Mouse (Mus musculus) cortical plate, adult 2 months (tissue): Measurements from ENCODE around the gene Mapkbp1. TPM values are rescaled to one million over a fixed set of nuclear protein-coding genes. Genes with fewer than 3 reads are reported as not detected.

Experiments used
- H3K27ac ChIP-seq: fragments of 200-500 bp; 2 replicates; pipeline ENCODE4 v1.5.1; 2012; ENCODE audit warnings: low read length, control low read depth, inconsistent platforms; ENCODE audit not compliant: insufficient read depth
- H3K4me1 ChIP-seq: fragments of 200-500 bp; 2 replicates; pipeline ENCODE4 v1.6.1; 2011; ENCODE audit warnings: low read length; ENCODE audit not compliant: control insufficient read depth, insufficient read depth
- H3K4me3 ChIP-seq: fragments of 200-500 bp; 2 replicates; pipeline ENCODE4 v1.5.1; 2011; ENCODE audit warnings: mild to moderate bottlenecking, low read length, control low read depth; ENCODE audit not compliant: insufficient read depth
- CTCF ChIP-seq: fragments of 200-500 bp; IDR thresholded peaks from 2 replicates; pipeline ENCODE4 v1.5.1; 2011; ENCODE audit warnings: mild to moderate bottlenecking, control low read depth, low read length; ENCODE audit not compliant: insufficient read depth; ENCODE audit errors: extremely low read depth
- POLR2A ChIP-seq: fragments of 200-500 bp; IDR thresholded peaks from 2 replicates; pipeline ENCODE4 v1.6.1; 2011; ENCODE audit warnings: mild to moderate bottlenecking, low read length, control low read depth; ENCODE audit not compliant: insufficient read depth; ENCODE audit errors: extremely low read depth
- polyA plus RNA-seq: library from polyadenylated mRNA; depleted of rRNA; stranded (reverse); fragments of >200 nt; gene quantifications from 2 replicates; pipeline ENCODE4 v1.2.3, GENCODE M21; 2012

The Mapkbp1 gene
- polyA plus RNA-seq, 1 experiment: 35.6 TPM

- Histone ChIP-seq H3K27ac (no peak overlapping the region), H3K4me1 (peaks cover 4% of the 10 kb centered on the region), H3K4me3 (no peak overlapping the region)
- TF ChIP-seq CTCF: no peak
- TF ChIP-seq POLR2A: no peak
These were observed 31.5 kb downstream of the Mapkbp1 start for GRCm38 (mm10) chr2:120003970-120004369.

- no peak for TF ChIP-seq POLR2A
These were observed 34.2 kb downstream of the Mapkbp1 start for GRCm38 (mm10) chr2:120006696-120007095.

GRCm38 (mm10) chr2:120007680-120008210 lies 35.2 kb downstream of the Mapkbp1 start:
- no peak for TF ChIP-seq POLR2A
- TF ChIP-seq CTCF: no peak
- peaks cover 7% of the 10 kb centered on the region for H3K4me1 ChIP-seq

More at GRCm38 (mm10) chr2:120006696-120007095, 34.2 kb downstream of the Mapkbp1 start:
- no peak overlapping the region for H3K27ac ChIP-seq
- no peak overlapping the region for H3K4me3 ChIP-seq
- H3K4me1 ChIP-seq: peaks cover 6% of the 10 kb centered on the region

GRCm38 (mm10) chr2:120008672-120009071 lies 36.2 kb downstream of the Mapkbp1 start:
- no peak overlapping the region for H3K27ac ChIP-seq
- peaks cover 7% of the 10 kb centered on the region for H3K4me1 ChIP-seq
- no peak overlapping the region for H3K4me3 ChIP-seq
- TF ChIP-seq POLR2A (no peak), CTCF (no peak)

More at GRCm38 (mm10) chr2:120007680-120008210, 35.2 kb downstream of the Mapkbp1 start:
- no peak overlapping the region for H3K27ac ChIP-seq
- H3K4me3 ChIP-seq: no peak overlapping the region

GRCm38 (mm10) chr2:120011462-120012200 lies 39.1 kb downstream of the Mapkbp1 start:
- H3K4me1 ChIP-seq: peaks cover 7% of the 10 kb centered on the region
- TF ChIP-seq CTCF (peak; percentile 73), POLR2A (no peak)

GRCm38 (mm10) chr2:120012924-120013323 lies 40.4 kb downstream of the Mapkbp1 start:
- TF ChIP-seq CTCF (no peak), POLR2A (no peak)
- no peak overlapping the region for H3K27ac ChIP-seq
- H3K4me1 ChIP-seq: peaks cover 3% of the 10 kb centered on the region

More at GRCm38 (mm10) chr2:120011462-120012200, 39.1 kb downstream of the Mapkbp1 start:
- Histone ChIP-seq H3K4me3 (no peak overlapping the region), H3K27ac (no peak overlapping the region)

GRCm38 (mm10) chr2:120013831-120014486 lies 41.5 kb downstream of the Mapkbp1 start:
- TF ChIP-seq CTCF (no peak), POLR2A (no peak)
- Histone ChIP-seq H3K4me3 (no peak overlapping the region), H3K4me1 (peaks cover 3% of the 10 kb centered on the region; the same call in 1 of the 2 replicates)

More at GRCm38 (mm10) chr2:120012924-120013323, 40.4 kb downstream of the Mapkbp1 start:
- no peak overlapping the region for H3K4me3 ChIP-seq

GRCm38 (mm10) chr2:120015882-120016281 lies 43.4 kb downstream of the Mapkbp1 start:
- H3K4me1 ChIP-seq: peaks cover 3% of the 10 kb centered on the region; the same call in 1 of the 2 replicates

More at GRCm38 (mm10) chr2:120013831-120014486, 41.5 kb downstream of the Mapkbp1 start:
- H3K27ac ChIP-seq: no peak overlapping the region

GRCm38 (mm10) chr2:120017599-120017998 lies 45.1 kb downstream of the Mapkbp1 start:
- H3K4me1 ChIP-seq: no peaks in the 10 kb centered on the region
- TF ChIP-seq CTCF: no peak
- no peak for TF ChIP-seq POLR2A
- no peak overlapping the region for H3K4me3 ChIP-seq
- no peak overlapping the region for H3K27ac ChIP-seq

More at GRCm38 (mm10) chr2:120015882-120016281, 43.4 kb downstream of the Mapkbp1 start:
- Histone ChIP-seq H3K27ac (no peak overlapping the region), H3K4me3 (no peak overlapping the region)
- TF ChIP-seq CTCF: no peak
- TF ChIP-seq POLR2A: no peak
